Mouse (Mus musculus): Measurements from ENCODE around the gene Atp5g2. TPM values are rescaled to one million over a fixed set of nuclear protein-coding genes. Genes with fewer than 3 reads are reported as not detected.

Atp5g2 gene
- polyA plus RNA-seq, 1 experiment from 2014 or later, result 72.3 TPM

MicroRNA genes within 50 kb of the gene (microRNA counts, 519-probe panel; counts per million panel counts)
- microRNA mmu-miR-688, result not detected

Small RNA genes lying within 50 kb of the gene (microRNA-seq; reads per million reads assigned to microRNA genes)
- gene Mir688, result not detected

Other genes starting within 250 kb of the Atp5g2 start
- gene Amhr2, start 227.0 kb downstream of the Atp5g2 start, polyA plus RNA-seq (2014; fragmentation: Nextera tagmentation; extraction: Ambion mirVana), result 0.18 and 0.39 TPM in 2 replicates
- gene Prr13, start 213.3 kb downstream of the Atp5g2 start, polyA plus RNA-seq (2014; fragmentation: Nextera tagmentation; extraction: Ambion mirVana), result 127 and 133 TPM in 2 replicates
- gene Pcbp2, start 201.8 kb downstream of the Atp5g2 start, polyA plus RNA-seq (2014; fragmentation: Nextera tagmentation; extraction: Ambion mirVana), result 187 TPM in 2 replicates
- 9.6 TPM in 1 of 2 replicates, not detected in the other for gene Gm10337, start 168.6 kb downstream of the Atp5g2 start, polyA plus RNA-seq (2014; fragmentation: Nextera tagmentation; extraction: Ambion mirVana)
- 44.2 and 47.9 TPM in 2 replicates for gene Map3k12, start 155.3 kb downstream of the Atp5g2 start, polyA plus RNA-seq (2014; fragmentation: Nextera tagmentation; extraction: Ambion mirVana)
- gene Tarbp2, start 154.2 kb downstream of the Atp5g2 start, polyA plus RNA-seq (2014; fragmentation: Nextera tagmentation; extraction: Ambion mirVana), result 76.3 and 90.7 TPM in 2 replicates
- 1.3 and 2.7 TPM in 2 replicates for gene Npff, start 147.4 kb downstream of the Atp5g2 start, polyA plus RNA-seq (2014; fragmentation: Nextera tagmentation; extraction: Ambion mirVana)
- not detected in 2 replicates for gene Gm28047, start 47.3 kb downstream of the Atp5g2 start, polyA plus RNA-seq (2014; fragmentation: Nextera tagmentation; extraction: Ambion mirVana)
- gene Atf7, start 46.9 kb downstream of the Atp5g2 start, polyA plus RNA-seq (2014; fragmentation: Nextera tagmentation; extraction: Ambion mirVana), result 13.0 and 13.2 TPM in 2 replicates
- 30.6 and 36.5 TPM in 2 replicates for gene Calcoco1, start 49.8 kb upstream of the Atp5g2 start, polyA plus RNA-seq (2014; fragmentation: Nextera tagmentation; extraction: Ambion mirVana)
- gene Hoxc13, start 248.8 kb upstream of the Atp5g2 start, polyA plus RNA-seq (2014; fragmentation: Nextera tagmentation; extraction: Ambion mirVana), result not detected in 2 replicates

Data from midbrain, embryonic 14.5 days (tissue).